Mouse (Mus musculus) bone marrow macrophage, adult 2 months (primary cell): Measurements from ENCODE around the gene Khdc4. TPM values are rescaled to one million over a fixed set of nuclear protein-coding genes. Genes with fewer than 3 reads are reported as not detected.

ENCODE experiments used
- H3K27ac ChIP-seq: 2 replicates; pipeline ENCODE4 v1.5.1; 2012; ENCODE audit warnings: low read depth, low read length; ENCODE audit not compliant: insufficient read depth
- H3K4me1 ChIP-seq: 2 replicates; pipeline ENCODE4 v1.6.1; 2012; ENCODE audit warnings: low read length; ENCODE audit not compliant: control insufficient read depth, insufficient read depth
- H3K4me3 ChIP-seq: 2 replicates; pipeline ENCODE4 v1.5.1; 2012; ENCODE audit warnings: mild to moderate bottlenecking, low read length, moderate library complexity; ENCODE audit not compliant: insufficient read depth
- CTCF ChIP-seq: IDR thresholded peaks from 2 replicates; pipeline ENCODE4 v1.5.1; 2012; ENCODE audit warnings: low read depth, mild to moderate bottlenecking, low read length, moderate library complexity
- POLR2A ChIP-seq: IDR thresholded peaks from 2 replicates; pipeline ENCODE4 v1.6.1; 2012; ENCODE audit warnings: mild to moderate bottlenecking, low read depth, low read length, borderline replicate concordance
- polyA plus RNA-seq: library from polyadenylated mRNA; stranded (reverse); fragments of >200 nt; gene quantifications from 2 replicates; pipeline ENCODE4 v1.2.4, GENCODE M21; 2012; ENCODE audit not compliant: missing spikeins, insufficient read depth, insufficient read length

Gene Khdc4
- polyA plus RNA-seq, 1 experiment: 40.7 TPM

GRCm38 (mm10) chr3:88719098-88719497 is 33.5 kb downstream of the Khdc4 start:
- H3K4me1 ChIP-seq: peaks cover 24% of the 10 kb centered on the region
- H3K27ac ChIP-seq: no peak overlapping the region
- TF ChIP-seq CTCF: no peak
- no peak for TF ChIP-seq POLR2A
- no peak overlapping the region for H3K4me3 ChIP-seq

GRCm38 (mm10) chr3:88736556-88736955 is 51.0 kb downstream of the Khdc4 start:
- no peak overlapping the region for H3K4me3 ChIP-seq
- no peak overlapping the region for H3K27ac ChIP-seq
- no peaks in the 10 kb centered on the region for H3K4me1 ChIP-seq
- TF ChIP-seq POLR2A: no peak
- TF ChIP-seq CTCF: no peak

- Histone ChIP-seq H3K4me3 (no peak overlapping the region), H3K4me1 (peaks cover 11% of the 10 kb centered on the region), H3K27ac (no peak overlapping the region)
- TF ChIP-seq POLR2A: no peak
- peak; percentile 76 for TF ChIP-seq CTCF
These were observed 53.0 kb downstream of the Khdc4 start for GRCm38 (mm10) chr3:88738641-88739040.

- Histone ChIP-seq H3K4me3 (no peak overlapping the region), H3K4me1 (peaks cover 19% of the 10 kb centered on the region), H3K27ac (no peak overlapping the region)
- TF ChIP-seq CTCF (peak; percentile 38; the same call in 1 of the 2 replicates), POLR2A (no peak)
These were observed 54.5 kb downstream of the Khdc4 start for GRCm38 (mm10) chr3:88740147-88740546.

- peaks cover 34% of the 10 kb centered on the region for H3K4me1 ChIP-seq
- TF ChIP-seq CTCF (no peak), POLR2A (no peak)
- peak overlapping the region; percentile 88 for H3K27ac ChIP-seq
These were observed 59.9 kb downstream of the Khdc4 start for GRCm38 (mm10) chr3:88745534-88745933.

GRCm38 (mm10) chr3:88746139-88746870 is 60.7 kb downstream of the Khdc4 start:
- Histone ChIP-seq H3K4me1 (peaks cover 34% of the 10 kb centered on the region), H3K27ac (peak overlapping the region; percentile 88)

More at GRCm38 (mm10) chr3:88745534-88745933, 59.9 kb downstream of the Khdc4 start:
- peak overlapping the region; percentile 39 for H3K4me3 ChIP-seq

GRCm38 (mm10) chr3:88746871-88747231 is 61.2 kb downstream of the Khdc4 start:
- peaks cover 34% of the 10 kb centered on the region for H3K4me1 ChIP-seq
- peak overlapping the region; percentile 41; the same call in 1 of the 2 replicates for H3K27ac ChIP-seq
- no peak overlapping the region for H3K4me3 ChIP-seq
- no peak for TF ChIP-seq CTCF
- TF ChIP-seq POLR2A: no peak

More at GRCm38 (mm10) chr3:88746139-88746870, 60.7 kb downstream of the Khdc4 start:
- TF ChIP-seq CTCF (no peak), POLR2A (no peak)
- peak overlapping the region; percentile 39 for H3K4me3 ChIP-seq

GRCm38 (mm10) chr3:88754283-88754682 is 68.7 kb downstream of the Khdc4 start:
- Histone ChIP-seq H3K4me3 (no peak overlapping the region), H3K27ac (no peak overlapping the region), H3K4me1 (peaks cover 12% of the 10 kb centered on the region)
- TF ChIP-seq CTCF (no peak), POLR2A (no peak)

GRCm38 (mm10) chr3:88755541-88755940 is 69.9 kb downstream of the Khdc4 start:
- Histone ChIP-seq H3K4me3 (no peak overlapping the region), H3K4me1 (peaks cover 12% of the 10 kb centered on the region), H3K27ac (no peak overlapping the region)
- TF ChIP-seq POLR2A (no peak), CTCF (no peak)

- no peak overlapping the region for H3K27ac ChIP-seq
- H3K4me1 ChIP-seq: peaks cover 12% of the 10 kb centered on the region
- no peak for TF ChIP-seq POLR2A
- no peak for TF ChIP-seq CTCF
- no peak overlapping the region for H3K4me3 ChIP-seq
These were observed 70.7 kb downstream of the Khdc4 start for GRCm38 (mm10) chr3:88756276-88756675.

GRCm38 (mm10) chr3:88758045-88758500 is 72.5 kb downstream of the Khdc4 start:
- peaks cover 17% of the 10 kb centered on the region for H3K4me1 ChIP-seq
- no peak overlapping the region for H3K4me3 ChIP-seq
- TF ChIP-seq POLR2A: no peak
- no peak for TF ChIP-seq CTCF
- no peak overlapping the region for H3K27ac ChIP-seq
